Mouse (Mus musculus): ENCODE measurements around the gene Zfp831. TPM values are rescaled to one million over a fixed set of nuclear protein-coding genes. Genes with fewer than 3 reads are reported as not detected.

Gene Zfp831
- polyA plus RNA-seq, 1 experiment from 2014 or later: 0.01 TPM

- Histone ChIP-seq H3K4me3 (no peak overlapping the region), H3K9ac (replicated peaks) (no peak overlapping the region), H3K27me3 (no peaks in the 10 kb centered on the region), H3K4me1 (0 out of 2 replicates have a peak, but pooled peaks cover 3% of the 10 kb centered on the region), H3K36me3 (no peaks in the 10 kb centered on the region), H3K4me2 (replicated peaks) (no peak overlapping the region), H3K27ac (replicated peaks) (no peak overlapping the region), H3K9me3 (no peaks in the 10 kb centered on the region)
- 69% methylated on average over 5 of the region's 5 CpGs for WGBS
- ATAC-seq (ENCODE audit: low FRiP score, low read depth): no peak
Measured at GRCm38 (mm10) chr2:174606376-174606775, 37.0 kb upstream of the Zfp831 start.

- Histone ChIP-seq H3K36me3 (no peaks in the 10 kb centered on the region), H3K4me1 (no peaks in the 10 kb centered on the region), H3K27me3 (no peaks in the 10 kb centered on the region), H3K27ac (replicated peaks) (no peak overlapping the region), H3K9ac (replicated peaks) (no peak overlapping the region), H3K9me3 (no peaks in the 10 kb centered on the region), H3K4me2 (replicated peaks) (no peak overlapping the region), H3K4me3 (no peak overlapping the region)
- no peak for ATAC-seq (ENCODE audit: low FRiP score, low read depth)
- 88% methylated on average over 5 of the region's 5 CpGs for WGBS
Measured at GRCm38 (mm10) chr2:174609892-174610291, 33.4 kb upstream of the Zfp831 start.

DNA sequence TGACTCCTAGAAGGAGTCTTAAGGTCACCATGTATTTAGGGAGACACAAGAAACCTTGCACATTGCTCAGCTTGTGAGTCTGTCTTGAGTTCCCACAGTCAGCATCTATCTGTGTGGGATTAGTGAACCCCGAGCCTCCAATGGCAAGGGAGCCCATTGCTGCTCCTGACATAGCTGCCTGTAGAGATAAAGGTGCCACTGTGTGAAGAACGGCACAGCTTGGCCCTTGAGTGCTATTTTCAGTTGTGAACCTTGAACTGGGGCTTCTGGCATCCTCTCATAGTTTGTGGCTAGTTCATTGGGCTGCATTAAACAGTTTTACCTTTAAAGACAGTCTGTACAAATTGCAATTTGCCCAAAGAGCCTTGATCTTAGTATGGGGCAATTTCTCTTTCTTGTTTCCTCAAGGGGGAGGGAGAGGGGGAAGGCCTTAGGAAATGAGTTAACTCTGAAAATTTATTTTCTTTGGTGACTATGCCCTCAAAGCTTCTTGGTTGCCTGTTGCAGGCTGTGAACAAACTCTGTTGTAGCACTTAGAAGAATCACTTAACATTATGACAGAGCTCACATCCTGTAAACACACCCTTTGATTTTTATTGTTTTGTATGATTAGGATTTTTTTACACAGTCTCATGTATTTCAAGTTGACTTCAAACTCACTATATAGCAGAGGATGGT is 30.8 kb upstream of the Zfp831 start:
- H3K9ac ChIP-seq (replicated peaks): no peak overlapping the region
- no peaks in the 10 kb centered on the region for H3K4me1 ChIP-seq
- no peak for ATAC-seq (ENCODE audit: low FRiP score, low read depth)
- H3K9me3 ChIP-seq: no peaks in the 10 kb centered on the region
- H3K27ac ChIP-seq (replicated peaks): no peak overlapping the region
- H3K4me2 ChIP-seq (replicated peaks): no peak overlapping the region
- H3K4me3 ChIP-seq: no peak overlapping the region
- 82% methylated on average over 2 of the region's 2 CpGs for WGBS
- H3K27me3 ChIP-seq: no peaks in the 10 kb centered on the region
- H3K36me3 ChIP-seq: no peaks in the 10 kb centered on the region

DNA sequence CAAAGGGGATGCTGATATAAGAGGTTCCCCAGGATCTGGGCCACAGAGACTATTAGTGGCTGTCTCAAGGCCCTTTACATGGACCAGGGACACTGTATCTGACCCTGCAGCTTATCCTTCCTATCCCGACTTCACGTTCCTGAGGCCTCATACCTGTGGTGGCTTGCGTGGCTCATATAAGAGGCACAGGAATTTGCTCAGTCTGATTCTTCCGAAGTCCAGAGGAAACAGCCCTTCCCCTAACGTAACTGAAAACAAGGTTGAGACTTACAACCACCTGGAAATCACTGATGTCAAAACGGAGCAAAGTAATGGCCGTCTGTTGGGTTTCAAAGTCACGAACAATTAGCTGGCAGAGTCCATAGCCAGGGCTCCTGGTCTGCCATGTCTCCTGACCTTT is 30.1 kb upstream of the Zfp831 start:
- ATAC-seq (ENCODE audit: low FRiP score, low read depth): no peak
- Histone ChIP-seq H3K4me1 (no peaks in the 10 kb centered on the region), H3K4me3 (no peak overlapping the region), H3K27me3 (no peaks in the 10 kb centered on the region), H3K36me3 (no peaks in the 10 kb centered on the region), H3K9me3 (no peaks in the 10 kb centered on the region), H3K27ac (replicated peaks) (no peak overlapping the region), H3K4me2 (replicated peaks) (no peak overlapping the region), H3K9ac (replicated peaks) (no peak overlapping the region)
- WGBS: 92% methylated on average over 8 of the region's 8 CpGs

- ATAC-seq (ENCODE audit: low FRiP score, low read depth): no peak
- H3K4me2 ChIP-seq (replicated peaks): no peak overlapping the region
- no peaks in the 10 kb centered on the region for H3K36me3 ChIP-seq
- no peaks in the 10 kb centered on the region for H3K4me1 ChIP-seq
- H3K27me3 ChIP-seq: no peaks in the 10 kb centered on the region
- no peak overlapping the region for H3K9ac ChIP-seq (replicated peaks)
- H3K27ac ChIP-seq (replicated peaks): no peak overlapping the region
- no peaks in the 10 kb centered on the region for H3K9me3 ChIP-seq
- 85% methylated on average over 11 of the region's 11 CpGs for WGBS
- H3K4me3 ChIP-seq: no peak overlapping the region
Measured at GRCm38 (mm10) chr2:174613921-174614441, 29.4 kb upstream of the Zfp831 start.

DNA sequence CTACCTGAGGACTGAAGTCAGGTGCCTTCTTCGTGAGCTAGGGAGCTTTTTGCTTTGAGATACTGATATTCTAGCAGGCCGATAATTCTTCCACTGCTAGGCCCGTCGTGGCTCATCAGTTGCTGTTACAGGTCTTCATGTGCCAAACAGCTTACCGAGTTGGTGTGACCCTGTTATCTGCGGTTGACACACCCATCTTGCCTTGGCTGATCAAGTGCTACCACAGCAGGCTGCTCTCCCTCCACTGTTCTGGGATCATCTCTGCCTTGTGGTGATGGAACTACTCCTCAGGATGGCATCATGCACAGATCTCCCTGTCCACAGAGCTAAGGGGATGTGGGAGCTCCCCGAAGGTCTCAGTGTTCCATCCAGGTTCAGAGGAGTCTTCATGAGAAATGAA is 21.5 kb upstream of the Zfp831 start:
- Histone ChIP-seq H3K4me3 (no peak overlapping the region), H3K9ac (replicated peaks) (no peak overlapping the region), H3K4me2 (replicated peaks) (no peak overlapping the region), H3K36me3 (no peaks in the 10 kb centered on the region), H3K4me1 (no peaks in the 10 kb centered on the region), H3K9me3 (no peaks in the 10 kb centered on the region), H3K27me3 (no peaks in the 10 kb centered on the region), H3K27ac (replicated peaks) (no peak overlapping the region)
- 90% methylated on average over 7 of the region's 7 CpGs for whole genome bisulfite sequencing
- no peak for ATAC-seq (ENCODE audit: low FRiP score, low read depth)

DNA sequence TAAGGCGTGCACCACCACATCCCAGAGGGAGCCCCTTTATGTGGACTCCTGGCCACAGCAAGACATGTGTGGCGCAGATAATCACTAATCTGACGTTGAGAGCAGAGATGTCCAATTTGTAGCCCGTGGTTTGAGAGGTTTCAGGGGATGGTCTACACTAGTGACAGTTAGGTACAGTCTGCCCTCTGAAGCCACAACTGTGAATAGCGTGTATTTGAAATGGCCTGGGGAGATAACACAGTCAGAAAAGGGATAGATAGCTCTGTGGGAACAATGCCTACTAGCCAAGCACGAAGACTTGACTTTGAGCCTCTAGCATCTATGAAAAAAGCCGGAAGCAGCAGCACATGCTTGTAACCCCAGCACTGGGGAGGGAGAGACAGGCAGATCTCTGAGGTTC is 18.9 kb upstream of the Zfp831 start:
- Histone ChIP-seq H3K4me2 (replicated peaks) (no peak overlapping the region), H3K4me3 (no peak overlapping the region), H3K27ac (replicated peaks) (no peak overlapping the region), H3K9me3 (no peaks in the 10 kb centered on the region), H3K9ac (replicated peaks) (no peak overlapping the region), H3K4me1 (no peaks in the 10 kb centered on the region), H3K27me3 (no peaks in the 10 kb centered on the region), H3K36me3 (no peaks in the 10 kb centered on the region)
- 87% methylated on average over 7 of the region's 7 CpGs for WGBS
- ATAC-seq (ENCODE audit: low FRiP score, low read depth): no peak

GRCm38 (mm10) chr2:174627021-174627420 is 16.3 kb upstream of the Zfp831 start:
- H3K36me3 ChIP-seq: no peaks in the 10 kb centered on the region
- no peaks in the 10 kb centered on the region for H3K4me1 ChIP-seq
- no peak overlapping the region for H3K4me2 ChIP-seq (replicated peaks)
- no peaks in the 10 kb centered on the region for H3K9me3 ChIP-seq
- no peak overlapping the region for H3K27ac ChIP-seq (replicated peaks)
- H3K4me3 ChIP-seq: no peak overlapping the region
- no peak overlapping the region for H3K9ac ChIP-seq (replicated peaks)
- ATAC-seq (ENCODE audit: low FRiP score, low read depth): no peak
- 85% methylated on average over 8 of the region's 8 CpGs for WGBS
- no peaks in the 10 kb centered on the region for H3K27me3 ChIP-seq

GRCm38 (mm10) chr2:174629299-174629850 is 14.0 kb upstream of the Zfp831 start:
- Histone ChIP-seq H3K4me1 (no peaks in the 10 kb centered on the region), H3K9ac (replicated peaks) (no peak overlapping the region), H3K27ac (replicated peaks) (no peak overlapping the region), H3K4me3 (no peak overlapping the region), H3K4me2 (replicated peaks) (no peak overlapping the region), H3K9me3 (no peaks in the 10 kb centered on the region), H3K27me3 (no peaks in the 10 kb centered on the region), H3K36me3 (no peaks in the 10 kb centered on the region)
- no peak for ATAC-seq (ENCODE audit: low FRiP score, low read depth)
- WGBS: 77% methylated on average over 6 of the region's 6 CpGs

DNA sequence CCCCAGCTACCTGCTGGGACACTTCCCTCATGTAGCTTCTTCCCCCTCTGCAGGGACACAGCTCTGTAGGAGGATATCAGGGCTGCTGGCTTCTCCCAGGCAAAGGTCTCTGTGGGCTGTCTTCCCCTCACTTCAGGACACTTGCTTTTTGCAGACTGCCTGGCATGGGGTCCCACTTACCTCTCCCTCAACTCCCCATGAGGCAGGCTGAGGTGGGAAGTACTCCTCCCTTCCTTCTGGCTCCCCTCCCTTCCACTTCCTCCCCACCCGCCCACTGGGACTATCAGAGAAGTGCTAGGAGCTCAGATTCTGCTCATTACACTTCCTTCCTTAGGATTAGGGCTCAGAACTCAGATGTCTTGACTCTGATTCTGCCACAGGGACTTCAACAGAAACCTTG is 6.6 kb upstream of the Zfp831 start:
- Histone ChIP-seq H3K4me3 (no peak overlapping the region), H3K9ac (replicated peaks) (no peak overlapping the region), H3K4me2 (replicated peaks) (no peak overlapping the region), H3K9me3 (no peaks in the 10 kb centered on the region), H3K27ac (replicated peaks) (no peak overlapping the region), H3K36me3 (no peaks in the 10 kb centered on the region), H3K4me1 (no peaks in the 10 kb centered on the region), H3K27me3 (no peaks in the 10 kb centered on the region)
- WGBS: 45% methylated on average over 1 of the region's 1 CpGs
- ATAC-seq (ENCODE audit: low FRiP score, low read depth): no peak

- H3K4me2 ChIP-seq (replicated peaks): no peak overlapping the region
- 0 out of 2 replicates have a peak, but pooled peaks cover 2% of the 10 kb centered on the region for H3K9me3 ChIP-seq
- H3K4me1 ChIP-seq: no peaks in the 10 kb centered on the region
- no peaks in the 10 kb centered on the region for H3K27me3 ChIP-seq
- no peak for ATAC-seq (ENCODE audit: low FRiP score, low read depth)
- WGBS: 90% methylated on average over 10 of the region's 10 CpGs
- no peak overlapping the region for H3K27ac ChIP-seq (replicated peaks)
- no peaks in the 10 kb centered on the region for H3K36me3 ChIP-seq
- no peak overlapping the region for H3K9ac ChIP-seq (replicated peaks)
- no peak overlapping the region for H3K4me3 ChIP-seq
Measured at GRCm38 (mm10) chr2:174644975-174645374, 1.6 kb downstream of the Zfp831 start.

- no peak overlapping the region for H3K9ac ChIP-seq (replicated peaks)
- 0 out of 2 replicates have a peak, but pooled peaks cover 2% of the 10 kb centered on the region for H3K9me3 ChIP-seq
- no peaks in the 10 kb centered on the region for H3K4me1 ChIP-seq
- H3K27me3 ChIP-seq: no peaks in the 10 kb centered on the region
- 76% methylated on average over 4 of the region's 4 CpGs for WGBS
- H3K4me2 ChIP-seq (replicated peaks): no peak overlapping the region
- no peak overlapping the region for H3K4me3 ChIP-seq
- H3K36me3 ChIP-seq: no peaks in the 10 kb centered on the region
- no peak for ATAC-seq (ENCODE audit: low FRiP score, low read depth)
- no peak overlapping the region for H3K27ac ChIP-seq (replicated peaks)
Measured at GRCm38 (mm10) chr2:174652864-174653263, 9.5 kb downstream of the Zfp831 start.

Measured in midbrain, embryonic 12.5 days (tissue).